Mouse (Mus musculus) small intestine, adult 2 months (tissue): ENCODE measurements at regions not wholly inside any gene's neighbourhood (a gene's known extent, or its start where the extent isn't known, plus 50 kb on each side); places are given as distances from the start of the nearest gene placed in this dataset.

ENCODE experiments used
- H3K27ac ChIP-seq: fragments of 200-500 bp; 2 replicates; pipeline ENCODE4 v1.5.1; 2012; ENCODE audit warnings: low read depth, low read length, control low read depth, inconsistent platforms; ENCODE audit not compliant: insufficient read depth
- H3K27me3 ChIP-seq: fragments of 200-500 bp; 2 replicates; pipeline ENCODE4 v1.6.1; 2012; ENCODE audit warnings: mild to moderate bottlenecking, moderate library complexity, low read length, inconsistent platforms; ENCODE audit not compliant: control insufficient read depth, insufficient read depth
- H3K36me3 ChIP-seq: fragments of 200-500 bp; 2 replicates; pipeline ENCODE4 v1.6.1; 2012; ENCODE audit warnings: mild to moderate bottlenecking, low read length, control low read depth, inconsistent platforms; ENCODE audit not compliant: control insufficient read depth, insufficient read depth
- H3K4me1 ChIP-seq: fragments of 200-500 bp; 2 replicates; pipeline ENCODE4 v1.6.1; 2012; ENCODE audit warnings: low read length, inconsistent platforms, mixed read lengths; ENCODE audit not compliant: control insufficient read depth, insufficient read depth, insufficient read length
- H3K4me3 ChIP-seq: fragments of 200-500 bp; 2 replicates; pipeline ENCODE4 v1.5.1; 2012; ENCODE audit warnings: low read depth, mild to moderate bottlenecking, control low read depth, inconsistent platforms, low read length, moderate library complexity
- CTCF ChIP-seq: fragments of 200-500 bp; IDR thresholded peaks from 2 replicates; pipeline ENCODE4 v1.5.1; 2012; ENCODE audit warnings: low read depth, mild to moderate bottlenecking, control low read depth, inconsistent platforms, low read length, moderate library complexity, mixed read lengths; ENCODE audit not compliant: insufficient replicate concordance, insufficient read length; ENCODE audit errors: extremely low read depth
- POLR2A ChIP-seq: fragments of 200-500 bp; IDR thresholded peaks from 2 replicates; pipeline ENCODE4 v1.6.1; 2012; ENCODE audit warnings: low read depth, mild to moderate bottlenecking, control low read depth, inconsistent platforms, low read length, moderate library complexity
- WGBS: fragments of 180-500 bp; shearing (Covaris S2); methylation state at CpG from one replicate; pipeline ENCODE4 v1.1.7; 2018; 5-methylcytosine and 5-hydroxymethylcytosine counted together

- Histone ChIP-seq H3K27ac (no peak overlapping the region), H3K4me3 (no peak overlapping the region), H3K4me1 (no peaks in the 10 kb centered on the region; the same call in 1 of the 2 replicates), H3K27me3 (no peaks in the 10 kb centered on the region), H3K36me3 (no peaks in the 10 kb centered on the region)
- TF ChIP-seq CTCF, result no peak
- no peak for TF ChIP-seq POLR2A
- WGBS, result 56% methylated on average over 4 of the region's 4 CpGs
Measured at GRCm38 (mm10) chr6:89258140-89258539, 104.3 kb downstream of the Plxna1 start.

GRCm38 (mm10) chr6:89259406-89259994, 102.9 kb downstream of the Plxna1 start:
- H3K4me3 ChIP-seq, result no peak overlapping the region
- H3K27ac ChIP-seq, result no peak overlapping the region
- no peaks in the 10 kb centered on the region for H3K36me3 ChIP-seq
- TF ChIP-seq CTCF (no peak), POLR2A (no peak)
- WGBS, result 73% methylated on average over 11 of the region's 11 CpGs
- no peaks in the 10 kb centered on the region; the same call in 1 of the 2 replicates for H3K4me1 ChIP-seq
- H3K27me3 ChIP-seq, result no peaks in the 10 kb centered on the region

- WGBS, result 65% methylated on average over 4 of the region's 4 CpGs
- TF ChIP-seq POLR2A, result no peak
- TF ChIP-seq CTCF, result no peak
- H3K4me1 ChIP-seq, result no peaks in the 10 kb centered on the region
- H3K27me3 ChIP-seq, result no peaks in the 10 kb centered on the region
- H3K4me3 ChIP-seq, result no peak overlapping the region
- no peaks in the 10 kb centered on the region for H3K36me3 ChIP-seq
- no peak overlapping the region for H3K27ac ChIP-seq
Measured at GRCm38 (mm10) chr6:89262958-89263357, 99.5 kb downstream of the Plxna1 start.

GRCm38 (mm10) chr6:89265296-89265695, 97.1 kb downstream of the Plxna1 start:
- Histone ChIP-seq H3K36me3 (no peaks in the 10 kb centered on the region), H3K27me3 (no peaks in the 10 kb centered on the region), H3K27ac (no peak overlapping the region), H3K4me1 (no peaks in the 10 kb centered on the region), H3K4me3 (no peak overlapping the region)
- TF ChIP-seq CTCF, result no peak
- TF ChIP-seq POLR2A, result no peak
- WGBS, result 58% methylated on average over 3 of the region's 3 CpGs
